Mouse (Mus musculus): ENCODE data around the gene Psen1. TPM values are rescaled to one million over a fixed set of nuclear protein-coding genes. Genes with fewer than 3 reads are reported as not detected.

The Psen1 gene
- total RNA-seq (2012; rRNA removed) (45.8 and 46.9 TPM in 2 replicates), total RNA-seq (2014; rRNA removed) (26.4 and 28.4 TPM in 2 replicates), polyA plus RNA-seq (2012; ENCODE audit: insufficient read length, low read depth) (57.6 and 61.1 TPM in 2 replicates)

DNA sequence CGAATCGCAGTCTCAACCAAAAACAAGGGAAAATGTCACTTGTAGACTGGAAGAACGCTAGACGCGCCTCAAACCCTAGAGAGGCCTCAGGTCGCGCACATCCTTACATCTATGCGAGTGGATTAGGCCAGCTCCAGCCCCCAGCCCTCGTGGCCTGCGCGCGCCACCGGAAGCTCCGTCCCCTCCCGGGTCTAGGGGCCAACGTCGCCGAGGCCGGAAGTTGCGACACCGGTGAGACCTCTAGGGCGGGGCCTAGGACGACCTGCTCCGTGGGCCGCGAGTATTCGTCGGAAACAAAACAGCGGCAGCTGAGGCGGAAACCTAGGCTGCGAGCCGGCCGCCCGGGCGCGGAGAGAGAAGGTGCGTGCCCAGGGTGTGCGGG is at the start of gene Psen1:
TSS of gene Psen1 (plus strand) at position 219 of the 382 bp plus-strand sequence.
- H3K9me3 ChIP-seq (replicated peaks; ENCODE audit: low read length): no peaks in the 10 kb centered on the region
- peak; percentile 69; the same call in 1 of the 2 replicates for TF ChIP-seq MEF2A (IDR thresholded peaks at IDR 0.05; ENCODE audit: borderline replicate concordance, low read depth, low read length)
- TF ChIP-seq USF2 (conservative IDR thresholded peaks at IDR 0.05; ENCODE audit: low read depth, low read length): no peak
- peak; percentile 44; the same call in 1 of the 2 replicates for TF ChIP-seq BHLHE40 (IDR thresholded peaks at IDR 0.05; ENCODE audit: low read depth, low read length)
- peak; percentile 73 for TF ChIP-seq IRF4 (IDR thresholded peaks at IDR 0.05; ENCODE audit: low read depth, low read length)
- TF ChIP-seq ZKSCAN1 (IDR thresholded peaks at IDR 0.05; ENCODE audit: borderline replicate concordance, low read depth, low read length): no peak
- TF ChIP-seq SMC3 (IDR thresholded peaks at IDR 0.05; ENCODE audit: low read depth, low read length): no peak
- TF ChIP-seq JUND (conservative IDR thresholded peaks at IDR 0.05; ENCODE audit: low read depth, low read length): no peak
- TF ChIP-seq TCF12 (IDR thresholded peaks at IDR 0.05; ENCODE audit: low read depth, low read length): peak; percentile 90
- TF ChIP-seq E2F4 (IDR thresholded peaks at IDR 0.05; ENCODE audit: insufficient replicate concordance, low read depth, low read length): peak; percentile 54; the same call in 1 of the 2 replicates
- peak; percentile 81 for TF ChIP-seq CHD2 (IDR thresholded peaks at IDR 0.05; ENCODE audit: low read length)
- peak; percentile 97 for TF ChIP-seq MYC (IDR thresholded peaks at IDR 0.05; ENCODE audit: low read depth, low read length)
- TF ChIP-seq USF1 (IDR thresholded peaks at IDR 0.05; ENCODE audit: low read depth, low read length): peak; percentile 39
- peak; percentile 81 for TF ChIP-seq NRF1 (IDR thresholded peaks at IDR 0.05; ENCODE audit: low read depth, low read length)
- peak; percentile 82 for TF ChIP-seq HCFC1 (IDR thresholded peaks at IDR 0.05; ENCODE audit: low read depth, low read length)
- TF ChIP-seq JUN (IDR thresholded peaks at IDR 0.05; ENCODE audit: insufficient read depth, low read depth, low read length): no peak
- TF ChIP-seq MXI1 (IDR thresholded peaks at IDR 0.05; ENCODE audit: low read depth, low read length): peak; percentile 93
- peak; percentile 84 for TF ChIP-seq ELF1 (IDR thresholded peaks at IDR 0.05; ENCODE audit: low read depth, low read length)
- TF ChIP-seq EP300 (IDR thresholded peaks at IDR 0.05; ENCODE audit: low read length): peak; percentile 45; the same call in 1 of the 2 replicates
- 0 out of 2 replicates have a peak, but pooled peaks have one; percentile 54 for TF ChIP-seq TBP (conservative IDR thresholded peaks at IDR 0.05; ENCODE audit: low read depth, low read length)
- no peak for TF ChIP-seq UBTF (IDR thresholded peaks at IDR 0.05; ENCODE audit: low read depth, low read length)
- TF ChIP-seq PAX5 (IDR thresholded peaks at IDR 0.05; ENCODE audit: low read length): no peak
- TF ChIP-seq POLR2AphosphoS2 (IDR thresholded peaks at IDR 0.05; ENCODE audit: low read depth, low read length): peak; percentile 99
- peak; percentile 92 for TF ChIP-seq POLR2A (IDR thresholded peaks at IDR 0.05; ENCODE audit: low read depth, low read length)
- TF ChIP-seq RCOR1 (conservative IDR thresholded peaks at IDR 0.05; ENCODE audit: low read depth, low read length): peak; percentile 74
- peak; percentile 82; the same call in 1 of the 2 replicates for TF ChIP-seq KAT2A (IDR thresholded peaks at IDR 0.05; ENCODE audit: insufficient replicate concordance, low read length)
- 0 out of 2 replicates have a peak, but pooled peaks have one; percentile 10 for TF ChIP-seq SIN3A (IDR thresholded peaks at IDR 0.05; ENCODE audit: low read length)
- TF ChIP-seq MAZ (IDR thresholded peaks at IDR 0.05; ENCODE audit: low read depth, low read length): peak; percentile 97
- peak; percentile 42; the same call in 1 of the 2 replicates for TF ChIP-seq MAFK (IDR thresholded peaks at IDR 0.05; ENCODE audit: insufficient replicate concordance, low read length)
- TF ChIP-seq ETS1 (conservative IDR thresholded peaks at IDR 0.05; ENCODE audit: low read depth, low read length): peak; percentile 35; the same call in 1 of the 2 replicates
- no peak for TF ChIP-seq ZC3H11A (IDR thresholded peaks at IDR 0.05; ENCODE audit: low read depth, low read length)
- no peak; the same call in 1 of the 2 replicates for TF ChIP-seq GABPA (IDR thresholded peaks at IDR 0.05; ENCODE audit: insufficient replicate concordance, low read depth, low read length)
- TF ChIP-seq CHD1 (IDR thresholded peaks at IDR 0.05; ENCODE audit: low read depth, low read length): peak; percentile 64; the same call in 1 of the 2 replicates
- no peak for TF ChIP-seq CTCF (conservative IDR thresholded peaks at IDR 0.05 in 1 of 2, IDR thresholded peaks at IDR 0.05 in 1 of 2; ENCODE audit: low read depth in 2 of 2, low read length in 2 of 2)
- TF ChIP-seq RAD21 (IDR thresholded peaks at IDR 0.05; ENCODE audit: low read depth, low read length): no peak; the same call in 1 of the 2 replicates
- peak; percentile 93 for TF ChIP-seq MAX (IDR thresholded peaks at IDR 0.05; ENCODE audit: low read length)
- peak; percentile 95 for TF ChIP-seq NELFE (IDR thresholded peaks at IDR 0.05; ENCODE audit: low read depth, low read length)
- TF ChIP-seq ZMIZ1 (IDR thresholded peaks at IDR 0.05; ENCODE audit: low read depth, low read length): peak; percentile 93
- TF ChIP-seq ZNF384 (IDR thresholded peaks at IDR 0.05; ENCODE audit: low read depth, low read length): 0 out of 2 replicates have a peak, but pooled peaks have one; percentile 14
- peaks cover 8 to 30% of the 10 kb centered on the region in 2 experiments for H3K36me3 ChIP-seq (replicated peaks in 1 of 2; ENCODE audit: control insufficient read depth in 1 of 2, insufficient read depth in 1 of 2, low read length in 1 of 2)
- in situ Hi-C loops (cut with MboI; ENCODE audit: low pct_ligation_motif_present, low pct_unique_long_range_greater_than_20kb, low sequenced_read_pairs) (no loop called here), dilution Hi-C loops (cut with MboI; ENCODE audit: extremely low pct_ligation_motif_present, extremely low pct_unique_long_range_greater_than_20kb, low sequenced_read_pairs) (no loop called here)
- H3K9ac ChIP-seq (ENCODE audit: insufficient read depth, low read depth): peak within 1 kb of the TSS; percentile 81
- peaks cover 3 to 35% of the 10 kb centered on the region in 2 experiments; a peak in 3 of 4 replicates for H3K4me1 ChIP-seq (ENCODE audit: control insufficient read depth in 1 of 2, insufficient read depth in 2 of 2)
- peaks cover 40% of the 10 kb centered on the region for H3K79me2 ChIP-seq (replicated peaks; ENCODE audit: control insufficient read depth, extremely low read depth, insufficient read depth, poor library complexity, severe bottlenecking)
- peak within 1 kb of the TSS; percentile 91 for H3K27ac ChIP-seq (ENCODE audit: insufficient read depth, low read depth)
- peak within 1 kb of the TSS; percentile 68 to 79 (median 77) for H3K4me3 ChIP-seq (replicated peaks in 1 of 3; ENCODE audit: low read depth in 2 of 3, low read length in 2 of 3, poor library complexity in 1 of 3)
- peak; percentile 96 for DNase-seq (ENCODE audit: extremely low read depth)
- no peaks in the 10 kb centered on the region for H3K27me3 ChIP-seq (replicated peaks)
- peak within 1 kb of the TSS; percentile 82 for H3K4me2 ChIP-seq (ENCODE audit: insufficient read depth, low read depth, poor library complexity, severe bottlenecking)

All from CH12.LX (cell line).